Mouse (Mus musculus) CD8-positive naive resting alpha-beta T cell, adult 2 months (primary cell): Measurements from ENCODE around the gene Rbfox3.

ENCODE experiments used
- DNase-seq, 2 experiments: peaks; one replicate each; pipeline ENCODE4 v3.0.0; 2022; ENCODE audit warnings: low read depth in 2 of 2, low spot score in 2 of 2

The Rbfox3 gene

DNA sequence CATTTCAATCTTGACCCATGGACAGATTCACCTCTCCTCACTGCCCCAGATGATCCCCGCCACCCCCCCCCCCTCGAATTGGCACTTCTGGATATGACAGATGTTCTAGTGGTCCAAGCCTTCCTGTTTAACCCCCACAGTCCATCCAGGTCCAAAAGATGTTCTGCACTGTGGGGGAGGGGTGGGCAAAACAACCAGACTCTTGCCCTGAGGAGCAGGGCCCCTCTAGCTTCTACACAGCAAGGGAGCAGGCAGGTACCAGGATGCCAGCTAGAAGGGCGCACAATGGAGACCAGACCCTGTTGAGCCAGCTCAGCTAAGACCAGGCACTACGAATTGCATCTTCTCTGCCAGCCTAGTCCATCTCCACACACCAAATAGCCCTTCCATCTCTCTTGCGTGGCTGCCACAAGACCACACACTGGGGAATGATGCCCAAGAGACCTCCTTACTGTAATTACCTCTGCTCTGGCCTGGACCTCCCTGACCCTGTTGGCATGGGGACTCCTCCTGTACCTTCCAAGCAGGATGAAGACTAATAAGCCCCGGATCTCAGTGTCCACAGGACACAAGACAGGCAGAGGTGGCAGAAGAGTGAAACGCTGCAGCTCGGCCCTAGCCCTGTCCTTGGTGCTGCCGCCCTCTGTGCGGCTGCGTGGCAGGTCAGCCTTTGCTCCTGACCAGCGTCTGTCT is 5.1 kb downstream of the Rbfox3 start:
- DNase-seq, result no peak

DNA sequence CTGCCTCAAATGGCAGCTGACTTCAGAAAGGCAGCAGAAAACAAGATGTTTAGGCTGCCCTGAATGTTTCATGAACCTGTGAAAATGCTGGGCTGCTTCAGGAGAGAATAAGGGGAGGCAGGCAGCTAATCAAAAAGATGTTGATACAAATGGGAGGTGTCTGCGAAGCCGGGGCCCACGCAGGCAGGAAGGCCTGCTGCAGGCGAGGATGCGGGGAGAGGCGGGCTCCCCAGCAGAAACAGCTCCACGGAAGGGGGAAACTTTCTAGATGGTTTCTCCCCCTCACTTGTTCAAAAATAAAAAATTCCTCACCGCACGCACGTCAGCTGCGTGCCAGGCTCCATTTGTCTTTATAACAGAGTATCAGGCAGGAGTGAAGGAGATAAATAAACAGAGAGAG is 5.7 kb downstream of the Rbfox3 start:
- DNase-seq, result no peak

DNA sequence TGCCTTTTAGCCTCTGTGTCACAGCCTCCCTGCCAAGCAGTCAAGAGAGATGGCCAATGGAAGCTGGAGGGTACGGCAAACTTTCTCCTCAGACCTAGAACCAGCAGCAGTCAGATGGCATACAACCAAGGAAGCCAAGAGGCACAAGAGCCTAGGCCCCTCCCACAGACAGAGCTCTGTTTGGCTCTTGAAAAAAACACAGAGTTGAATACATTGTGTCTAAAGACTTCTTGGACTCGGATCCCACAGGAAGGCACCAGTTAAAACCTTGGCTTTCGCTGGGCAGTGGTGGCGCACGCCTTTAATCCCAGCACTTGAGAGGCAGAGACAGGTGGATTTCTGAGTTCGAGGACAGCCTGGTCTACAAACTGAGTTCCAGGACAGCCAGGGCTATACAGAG is 7.1 kb downstream of the Rbfox3 start:
- DNase-seq, result no peak

DNA sequence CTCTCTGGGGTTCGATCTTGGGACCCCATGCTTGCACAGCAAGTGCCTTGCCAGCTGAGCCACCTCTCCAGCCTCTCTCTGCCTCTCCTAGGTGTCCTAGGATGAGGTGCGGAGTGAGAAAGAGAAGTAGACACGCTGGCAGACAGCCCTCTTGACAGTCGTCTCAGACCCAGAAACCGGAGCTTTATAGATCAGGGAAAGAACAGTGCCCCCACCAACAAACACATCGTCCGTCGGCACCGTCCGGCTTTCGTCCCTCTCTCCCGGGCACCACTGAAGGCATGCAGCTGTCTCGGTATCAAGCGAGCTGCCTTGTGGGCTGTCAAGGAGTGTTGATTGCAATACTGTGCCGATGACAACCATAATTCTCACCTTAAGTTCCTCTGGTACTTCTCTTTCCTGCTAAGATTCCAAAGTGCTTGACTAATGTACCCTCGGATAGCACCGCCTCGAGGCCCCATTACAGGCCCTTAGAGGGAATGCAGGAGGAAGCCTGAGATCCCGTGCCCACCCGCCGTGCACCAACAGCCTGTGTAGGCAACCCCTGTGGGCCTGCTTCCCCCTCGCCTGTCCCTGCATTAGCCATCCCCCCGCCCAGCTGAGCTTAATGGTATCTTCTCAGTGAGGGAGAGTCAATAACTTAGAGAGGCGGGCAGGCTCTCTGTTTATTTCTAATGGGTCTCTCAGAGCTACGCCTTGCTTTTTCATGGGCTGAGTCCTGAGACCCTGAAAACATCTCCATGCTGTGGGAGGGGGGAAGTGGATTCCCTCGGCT is 11.4 kb downstream of the Rbfox3 start:
- no peak for DNase-seq

DNA sequence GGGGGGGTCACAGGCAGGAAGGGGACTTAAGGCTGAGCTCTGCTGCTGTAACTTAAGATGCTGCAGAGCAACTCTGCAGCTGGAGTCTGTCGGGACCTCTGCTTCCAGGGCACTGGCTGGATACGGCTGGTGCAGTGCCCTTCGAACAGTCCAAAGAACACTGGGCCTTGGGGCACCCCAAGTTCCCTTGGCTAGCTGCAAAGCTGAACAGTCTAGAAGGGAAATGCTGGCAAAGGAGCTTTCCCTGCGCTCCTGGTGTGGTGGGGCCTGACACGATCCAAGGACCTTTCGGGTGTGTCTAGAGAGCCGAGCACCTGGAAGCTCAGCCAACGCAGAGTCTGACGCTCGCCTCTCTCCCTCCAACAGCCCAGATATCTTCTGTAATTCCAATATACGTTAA is 12.8 kb downstream of the Rbfox3 start:
- no peak for DNase-seq

DNA sequence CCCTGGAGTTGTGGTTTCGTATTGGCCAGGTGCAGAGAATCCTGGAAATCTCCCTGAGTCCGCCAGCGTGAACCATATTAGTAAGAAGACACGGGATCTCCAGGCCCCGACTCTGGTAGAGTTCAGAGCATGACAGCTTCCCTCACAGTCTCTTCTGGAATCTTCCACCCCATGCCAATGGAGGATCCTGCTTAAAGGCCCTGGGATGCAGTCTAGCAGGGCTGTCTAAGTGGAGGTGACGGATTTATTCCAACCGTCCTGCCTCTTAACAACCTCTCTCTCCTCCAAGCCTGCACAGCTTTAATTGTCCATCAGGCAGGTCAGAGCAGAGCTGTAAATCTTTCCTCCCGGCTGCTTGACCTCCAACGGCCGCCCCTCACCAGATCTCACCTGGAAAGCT is 13.2 kb downstream of the Rbfox3 start:
- DNase-seq, result no peak

DNA sequence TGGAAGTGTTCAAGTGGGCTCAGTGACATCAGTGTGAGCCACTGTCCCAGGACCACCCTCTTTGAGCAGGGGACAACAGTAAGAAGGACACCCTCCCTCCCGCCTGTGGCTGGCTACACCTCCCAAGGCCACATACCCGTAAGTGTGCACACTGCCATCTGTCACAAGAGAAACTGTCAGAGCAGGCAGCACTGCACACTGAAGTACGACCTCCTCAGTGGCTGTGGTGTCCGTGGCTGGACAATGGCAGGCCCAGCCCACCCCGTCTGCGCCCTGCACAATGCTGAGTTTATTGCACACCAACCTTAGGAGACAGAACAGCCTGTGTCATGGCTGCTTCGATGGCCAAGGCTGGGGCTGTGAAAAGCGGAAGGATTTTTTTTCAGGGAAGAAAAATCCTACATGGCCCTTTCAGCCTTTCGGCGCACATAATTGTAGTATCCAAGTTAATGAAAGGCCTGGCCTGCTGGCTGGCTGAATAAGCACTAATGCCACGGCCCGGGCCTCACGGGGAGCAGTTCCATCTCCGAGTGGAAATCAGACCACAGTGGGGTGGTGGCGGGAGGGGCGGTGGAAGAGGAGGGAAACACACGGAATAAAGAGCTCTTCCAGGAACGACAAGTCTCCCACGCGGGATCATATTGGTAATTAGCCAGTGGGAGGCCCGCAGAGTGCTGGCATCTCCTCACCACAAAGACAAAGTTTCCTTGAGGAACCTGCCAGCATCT is 14.1 kb downstream of the Rbfox3 start:
- DNase-seq, result no peak

DNA sequence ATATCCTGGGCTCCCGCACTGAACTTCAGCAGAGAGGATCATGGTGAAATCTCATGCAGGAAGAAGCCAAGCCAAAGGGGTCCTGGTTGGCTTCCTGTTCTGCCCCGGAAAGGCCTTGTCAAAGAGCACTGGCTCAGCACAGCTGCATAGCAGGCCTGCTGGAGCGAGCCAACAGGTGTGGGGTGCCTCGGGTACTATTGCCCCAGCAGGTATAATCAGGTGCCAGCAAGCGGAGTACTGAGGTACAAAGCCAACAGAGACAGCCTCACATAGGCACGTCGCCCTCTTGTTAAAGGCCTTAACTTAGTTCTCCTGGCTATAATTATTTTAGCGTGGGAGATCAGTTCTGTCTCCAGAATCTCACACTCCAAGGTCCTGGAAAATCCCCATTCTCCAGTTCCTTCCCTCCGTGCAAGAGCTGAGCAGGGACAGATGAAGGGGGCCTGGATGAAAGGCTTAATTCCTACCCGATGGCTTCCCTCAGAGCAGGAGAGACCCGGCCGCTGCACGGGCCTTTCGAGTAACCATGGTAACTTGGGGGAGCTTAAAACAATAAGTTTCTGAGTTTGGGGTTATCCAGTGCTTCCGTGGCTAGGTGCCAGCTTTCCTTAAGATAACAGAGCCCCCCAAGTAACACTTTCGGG is 15.2 kb downstream of the Rbfox3 start:
- no peak for DNase-seq

DNA sequence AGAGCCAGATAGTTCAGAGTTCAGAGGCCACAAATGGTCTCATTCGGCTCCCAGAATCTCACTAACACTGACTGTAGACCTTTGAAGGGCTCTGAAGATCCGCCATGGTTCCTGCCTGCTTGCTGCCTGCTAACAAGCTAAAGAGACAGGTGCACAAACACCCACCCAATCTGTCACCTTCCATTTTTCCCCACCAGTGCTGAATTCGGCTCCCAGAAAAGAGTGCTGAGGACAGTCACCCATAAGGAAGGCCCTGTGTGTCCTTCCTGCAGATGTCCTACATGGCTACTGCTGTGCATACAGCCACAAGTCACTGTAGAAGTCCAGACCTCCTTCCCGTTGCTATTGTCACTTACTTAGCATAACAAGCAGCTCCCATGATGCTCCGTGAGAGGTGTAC is 16.6 kb downstream of the Rbfox3 start:
- DNase-seq, result no peak

DNA sequence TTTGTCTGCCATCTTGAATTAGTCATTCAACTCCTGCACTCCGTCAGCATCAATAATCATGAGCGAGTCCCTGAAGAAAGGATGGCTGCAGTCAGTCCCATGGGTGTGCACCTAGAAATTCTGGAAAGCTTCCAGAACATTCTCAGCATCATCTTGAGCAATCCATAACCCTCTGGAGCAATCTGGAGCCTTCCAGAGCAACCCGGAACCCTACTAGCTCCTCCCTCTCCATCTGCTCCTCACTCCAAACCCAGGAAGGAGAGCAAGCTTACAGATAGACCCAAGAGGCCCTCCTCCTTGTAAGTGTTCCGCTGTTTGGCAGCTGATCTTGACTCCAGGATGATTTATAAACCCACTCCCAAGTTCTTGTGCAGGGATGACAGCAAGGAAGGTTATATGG is 17.2 kb downstream of the Rbfox3 start:
- DNase-seq, result no peak

DNA sequence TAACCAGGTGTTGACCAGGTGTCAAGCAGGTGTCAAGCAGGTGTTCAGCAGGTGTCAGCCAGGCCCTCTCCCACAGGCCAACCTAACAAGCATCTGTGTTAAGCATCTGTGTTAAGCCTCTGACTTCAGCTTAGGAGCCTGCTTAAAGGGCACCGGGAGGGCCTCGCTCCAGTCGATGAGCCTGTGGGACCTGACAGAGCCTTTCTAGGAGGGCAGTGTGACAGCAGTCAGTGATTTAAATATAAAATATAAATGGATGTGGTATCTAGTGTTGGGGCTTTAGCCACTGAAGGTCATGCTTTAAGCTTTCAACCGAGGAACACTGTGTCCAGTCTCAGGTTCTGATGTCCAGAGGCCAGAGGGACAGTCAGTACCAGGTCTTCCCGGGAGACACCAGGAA is 18.5 kb downstream of the Rbfox3 start:
- no peak for DNase-seq

DNA sequence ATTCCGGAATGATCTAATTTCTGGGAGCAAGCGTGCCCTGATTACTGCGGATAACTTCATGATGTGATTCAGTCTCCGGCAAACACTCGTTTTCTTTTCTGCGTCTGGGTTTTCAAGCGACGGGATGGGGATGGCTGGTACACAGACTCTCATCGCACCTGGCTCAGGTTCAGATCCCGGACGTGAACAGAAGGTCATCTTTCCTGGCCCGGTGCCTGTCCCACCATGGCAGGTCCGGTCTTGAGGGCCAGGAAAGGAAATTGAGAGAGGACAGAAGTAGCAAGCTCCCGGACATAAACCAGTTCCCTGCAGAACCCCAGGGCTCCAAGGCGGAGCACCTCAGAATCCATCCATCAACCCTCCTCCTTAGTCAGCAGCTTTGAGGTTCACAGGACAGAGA is 19.9 kb downstream of the Rbfox3 start:
- no peak for DNase-seq

DNA sequence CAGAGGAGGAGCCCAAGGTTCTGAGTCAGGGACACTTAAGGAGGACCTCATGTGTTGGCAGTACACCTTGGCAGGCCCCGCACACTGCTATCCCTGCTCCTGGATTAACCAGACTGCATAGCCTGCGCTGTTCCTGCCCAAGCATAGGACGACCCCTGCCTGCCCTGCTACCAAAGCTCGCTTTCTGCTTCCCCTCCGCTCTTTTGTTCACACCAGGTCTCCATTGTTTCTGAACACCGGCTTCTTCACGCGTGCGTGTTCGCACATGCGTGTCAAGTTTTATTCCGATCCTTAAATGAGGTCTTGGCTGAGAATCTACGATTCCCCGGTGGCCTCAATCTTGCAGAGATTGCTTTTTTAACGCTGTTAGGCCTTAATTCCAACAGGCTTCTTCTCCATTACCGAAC is 20.4 kb downstream of the Rbfox3 start:
- no peak for DNase-seq

DNA sequence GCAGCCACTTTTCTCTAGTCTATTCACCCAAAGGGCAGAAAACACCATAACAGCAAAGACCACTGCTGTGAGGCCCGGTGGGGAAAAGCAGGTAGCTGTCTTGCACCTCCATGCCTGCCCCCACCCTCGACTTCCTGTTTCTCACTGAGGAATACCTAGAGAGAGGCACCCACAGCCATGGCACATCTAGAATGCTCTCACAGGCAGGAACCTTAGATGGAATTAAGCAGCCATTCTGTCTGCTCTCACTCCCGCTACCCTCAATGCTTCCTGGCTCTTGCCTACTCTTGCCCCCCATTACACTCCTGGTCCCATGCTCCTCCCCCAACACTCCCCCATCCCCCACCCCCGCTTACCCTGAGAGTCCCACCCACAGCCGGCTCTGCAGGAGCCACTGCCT is 20.9 kb downstream of the Rbfox3 start:
- no peak for DNase-seq

DNA sequence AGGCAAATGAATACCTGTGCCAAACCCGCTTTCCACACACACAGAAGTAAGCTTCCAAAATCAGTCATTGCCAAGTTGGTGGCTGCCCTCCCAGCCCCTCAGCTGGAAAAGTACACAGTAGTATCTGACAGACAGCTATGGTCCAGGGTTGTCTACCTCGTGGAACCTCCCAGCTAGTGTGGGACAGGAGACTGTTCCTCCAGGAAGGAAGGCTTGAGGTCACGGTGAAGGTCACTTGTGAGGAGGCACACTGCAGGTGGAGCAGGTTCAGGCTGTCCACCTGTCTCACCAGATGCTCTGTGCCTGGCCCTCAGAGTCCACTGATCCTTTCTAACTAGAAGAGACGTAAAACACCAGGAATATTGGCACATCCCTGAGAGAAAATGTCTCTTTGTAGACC is 21.9 kb downstream of the Rbfox3 start:
- DNase-seq, result no peak

DNA sequence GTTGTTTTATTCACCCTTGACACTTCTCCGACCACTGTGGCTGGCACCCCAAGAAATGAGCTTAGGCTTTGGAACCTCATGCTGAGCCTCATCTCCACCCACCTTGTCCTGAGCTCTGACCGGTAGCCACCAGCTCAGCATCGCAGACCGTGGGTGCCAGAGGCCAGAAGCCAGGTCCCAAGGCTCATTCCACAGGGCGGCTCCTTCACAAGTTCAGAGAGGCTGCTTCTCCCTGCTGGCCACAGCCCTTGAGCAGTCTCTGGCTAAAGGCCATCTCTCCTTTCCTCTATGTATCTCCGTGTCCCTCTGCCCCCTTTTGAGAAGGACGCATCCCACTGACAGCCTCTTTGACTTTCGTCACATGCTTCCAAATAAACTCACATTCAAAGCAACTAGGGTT is 23.0 kb downstream of the Rbfox3 start:
- DNase-seq, result no peak

DNA sequence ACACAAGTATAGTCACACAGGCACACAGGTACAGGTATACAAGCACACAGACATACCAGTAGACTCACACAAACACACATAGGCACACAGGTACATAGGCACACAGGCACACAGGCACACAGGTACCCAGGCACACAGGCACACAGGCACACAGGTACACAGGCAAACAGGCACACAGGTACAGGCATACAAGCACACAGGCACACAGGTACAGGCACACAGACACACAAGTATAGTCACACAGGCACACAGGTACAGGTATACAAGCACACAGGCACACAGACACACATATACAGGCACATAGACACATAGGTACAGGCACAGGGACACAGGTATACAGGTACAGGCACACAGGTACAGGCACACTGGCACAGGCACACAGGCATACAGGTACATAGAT is 24.2 kb downstream of the Rbfox3 start:
- no peak for DNase-seq

DNA sequence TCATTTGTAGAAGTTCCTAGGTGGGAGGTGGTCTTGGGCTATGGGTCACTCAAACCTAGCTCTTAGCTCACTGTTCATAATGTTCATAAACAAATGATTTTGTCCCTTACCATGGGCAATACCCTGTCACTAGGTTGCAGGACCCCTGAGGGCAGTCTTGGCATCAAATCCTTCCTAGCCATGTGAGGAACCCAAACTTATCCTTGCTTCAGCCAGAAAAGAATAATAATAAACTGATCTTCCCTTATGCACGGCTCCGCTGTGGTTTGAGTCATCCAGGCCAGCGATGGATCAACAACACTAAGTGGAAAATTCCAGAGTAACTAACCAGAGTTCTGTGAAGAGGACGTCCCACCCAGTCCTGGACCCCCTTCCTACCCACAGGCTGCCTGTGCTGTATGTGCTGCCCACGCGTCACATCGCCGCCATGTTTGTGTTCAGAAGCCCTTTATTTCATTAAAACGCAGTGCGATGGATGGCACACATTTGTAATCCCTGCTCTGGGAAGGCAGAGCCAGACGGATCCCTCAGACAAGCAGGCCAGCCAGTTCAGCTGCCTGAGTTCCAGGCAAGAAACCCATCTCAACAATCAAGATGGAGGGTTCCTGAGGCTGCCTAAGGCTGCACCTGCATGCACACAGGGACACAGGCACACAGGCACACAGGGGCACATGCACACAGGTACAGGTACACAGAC is 25.0 kb downstream of the Rbfox3 start:
- no peak for DNase-seq

DNA sequence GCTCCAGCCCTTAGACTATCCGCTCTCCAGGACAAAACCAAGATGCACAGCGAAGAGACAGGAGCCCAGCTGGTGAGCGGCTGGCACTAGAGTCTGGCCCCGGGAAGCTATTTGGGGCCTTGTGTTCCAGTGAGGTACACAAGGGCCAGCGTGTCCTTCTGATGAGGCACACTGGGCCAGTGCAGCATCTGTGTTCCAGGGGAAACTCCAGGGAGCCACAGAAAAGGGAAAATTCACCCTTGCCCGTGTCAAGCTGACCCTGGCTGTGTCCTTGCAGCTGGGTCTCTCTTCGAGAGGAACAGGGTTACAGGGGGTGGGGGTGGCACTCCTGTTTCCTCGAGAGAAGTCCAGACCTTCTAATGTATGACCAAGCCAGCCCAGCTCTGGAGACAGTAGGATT is 25.8 kb downstream of the Rbfox3 start:
- DNase-seq, result no peak

DNA sequence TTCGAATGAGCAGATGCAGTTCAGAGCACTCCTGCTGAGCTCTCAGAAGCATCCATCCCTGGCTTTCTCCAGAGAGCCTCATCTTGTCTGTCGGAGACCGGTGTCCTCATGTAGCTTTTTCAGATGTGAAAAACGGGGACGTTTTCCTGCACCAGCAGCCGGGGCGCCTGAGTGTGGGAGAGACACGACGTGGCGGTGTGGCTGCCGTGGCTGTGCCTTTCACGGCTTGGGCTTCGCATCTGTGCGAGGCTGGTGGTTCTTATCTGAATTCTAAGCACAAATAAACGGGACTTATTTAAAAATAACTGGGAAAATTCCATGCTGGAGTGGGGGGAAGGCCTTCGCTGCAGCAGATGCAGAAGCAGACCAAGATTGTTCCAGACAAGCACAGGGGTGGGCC is 26.3 kb downstream of the Rbfox3 start:
- DNase-seq, result no peak

DNA sequence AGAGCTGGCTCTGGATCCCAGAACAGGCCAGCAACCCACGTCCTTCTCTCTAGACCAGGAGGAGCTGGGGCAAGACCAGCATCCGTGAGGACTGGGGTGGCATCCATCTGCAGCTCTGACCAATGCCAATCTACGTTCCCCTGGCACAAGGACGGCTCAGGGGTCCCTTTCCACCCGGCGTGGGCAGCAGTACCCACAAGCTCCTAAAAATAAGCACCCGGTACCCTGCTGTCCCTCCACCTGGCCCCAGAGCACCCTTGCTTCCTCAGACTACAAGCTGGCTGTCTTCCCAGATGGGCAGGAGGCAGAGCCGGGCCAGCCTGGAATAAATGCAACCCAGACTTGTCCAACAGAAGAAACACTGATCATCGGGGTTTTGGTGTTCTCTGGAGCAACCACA is 28.3 kb downstream of the Rbfox3 start:
- no peak for DNase-seq
